Mouse (Mus musculus) lung, postnatal 0 days (tissue): Measurements from ENCODE around the gene St3gal2.

Experiments
- CTCF ChIP-seq: IDR thresholded peaks from 2 replicates; pipeline ENCODE4 v1.5.1; 2016; ENCODE audit warnings: antibody characterized with exemption, mild to moderate bottlenecking
- EP300 ChIP-seq: IDR thresholded peaks from 2 replicates; pipeline ENCODE4 v1.6.1; 2016; ENCODE audit warnings: antibody characterized with exemption, mild to moderate bottlenecking, control low read depth

DNA sequence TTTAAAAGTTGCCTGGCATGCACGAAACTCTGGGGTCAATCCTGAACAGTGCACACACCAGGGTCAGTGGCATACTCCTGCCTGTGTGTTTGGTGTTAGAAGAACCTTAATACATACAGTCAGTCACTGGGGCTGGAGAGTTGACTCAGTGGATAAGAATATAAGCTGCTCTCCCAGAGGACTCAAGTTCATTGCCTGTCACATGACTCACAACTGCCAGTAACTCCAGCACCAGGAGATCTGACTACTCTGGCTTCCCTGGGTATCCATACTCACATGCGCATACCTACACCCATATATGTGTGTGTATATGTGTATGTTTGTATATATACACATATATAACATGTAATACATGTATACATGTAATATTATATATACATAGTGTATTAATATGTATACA is 43.3 kb downstream of the St3gal2 start:
- TF ChIP-seq CTCF: no peak
- TF ChIP-seq EP300: no peak
